Mouse (Mus musculus) hindbrain, embryonic 16.5 days (tissue): ENCODE data around the gene Ccdc162. TPM values are rescaled to one million over a fixed set of nuclear protein-coding genes. Genes with fewer than 3 reads are reported as not detected.

Experiments used
- ATAC-seq: fragments of 200-750 bp; cut with Nextera tagmentation; 2 replicates; pipeline ENCODE4 v1.8.0; 2017; ENCODE audit warnings: moderate TSS enrichment, moderate library complexity
- H3K27ac ChIP-seq: fragments of 300-500 bp; sonication (generic); 2 replicates; pipeline ENCODE4 v1.5.1; 2014; ENCODE audit warnings: low read depth, mild to moderate bottlenecking, control low read depth, low read length, moderate library complexity
- H3K27me3 ChIP-seq: fragments of 300-500 bp; sonication (generic); replicated peaks from 2 replicates; pipeline ENCODE4 v1.6.1; 2014; ENCODE audit warnings: low read length; ENCODE audit not compliant: control insufficient read depth, insufficient read depth
- H3K36me3 ChIP-seq: fragments of 300-500 bp; sonication (generic); 2 replicates; pipeline ENCODE4 v1.6.1; 2014; ENCODE audit warnings: mild to moderate bottlenecking, low read length, moderate library complexity, mixed read lengths; ENCODE audit not compliant: control insufficient read depth, insufficient read depth
- H3K4me1 ChIP-seq: fragments of 300-500 bp; sonication (generic); 2 replicates; pipeline ENCODE4 v1.6.1; 2014; ENCODE audit warnings: low read depth, low read length; ENCODE audit not compliant: control insufficient read depth, insufficient read depth
- H3K4me2 ChIP-seq: fragments of 300-500 bp; sonication (generic); 2 replicates; pipeline ENCODE4 v1.6.1; 2014; ENCODE audit warnings: mild to moderate bottlenecking, low read length, control low read depth, moderate library complexity
- H3K4me3 ChIP-seq: fragments of 300-500 bp; sonication (generic); 2 replicates; pipeline ENCODE4 v1.5.1; 2014; ENCODE audit warnings: mild to moderate bottlenecking, low read length, control low read depth, moderate library complexity
- H3K9ac ChIP-seq: fragments of 300-500 bp; sonication (generic); 2 replicates; pipeline ENCODE4 v1.6.1; 2014; ENCODE audit warnings: low read depth, mild to moderate bottlenecking, control low read depth, low read length, moderate library complexity
- H3K9me3 ChIP-seq: fragments of 300-500 bp; sonication (generic); 2 replicates; pipeline ENCODE4 v1.6.1; 2014; ENCODE audit warnings: mild to moderate bottlenecking, low read length, moderate library complexity; ENCODE audit not compliant: control insufficient read depth
- WGBS: fragments of 180-500 bp; shearing (Covaris S2); extraction: QIAGEN DNeasy Blood & Tissue Kit; methylation state at CpG from one replicate; pipeline ENCODE4 v1.1.7; 2014; 5-methylcytosine and 5-hydroxymethylcytosine counted together
- microRNA-seq: library from miRNA; unstranded; fragments of <30 nt; microRNA quantifications from one replicate; pipeline ENCODE4, GENCODE M21; 2017
- polyA plus RNA-seq: library from polyadenylated mRNA; unstranded; fragments of >200 nt; fragmentation: Nextera tagmentation; extraction: Ambion mirVana; gene quantifications from 2 replicates; pipeline ENCODE4 v1.2.1, GENCODE M21; 2015

Ccdc162 gene
- polyA plus RNA-seq, 1 experiment from 2014 or later = 1.4 TPM

GRCm38 (mm10) chr10:41488877-41489276 is 227.6 kb downstream of the Ccdc162 start:
- no peak for ATAC-seq
- peak overlapping the region; percentile 83 for H3K4me3 ChIP-seq
- H3K4me2 ChIP-seq = peak overlapping the region; percentile 98
- no peaks in the 10 kb centered on the region for H3K27me3 ChIP-seq
- H3K36me3 ChIP-seq = peaks cover 8% of the 10 kb centered on the region; the same call in 1 of the 2 replicates
- no peak overlapping the region for H3K27ac ChIP-seq
- peak overlapping the region; percentile 78 for H3K9ac ChIP-seq
- H3K9me3 ChIP-seq = no peaks in the 10 kb centered on the region
- H3K4me1 ChIP-seq = peaks cover 11% of the 10 kb centered on the region
- 47% methylated on average over 7 of the region's 7 CpGs for WGBS

Small RNAs within 50 kb of the gene (microRNA-seq; reads per million reads assigned to microRNA genes)
- gene Mir3473b = not detected

Other genes with a start within 250 kb of the Ccdc162 start
- 25.9 and 31.0 TPM in 2 replicates for gene Mical1, start 240.3 kb downstream of the Ccdc162 start, polyA plus RNA-seq
- 46.5 and 52.9 TPM in 2 replicates for gene Smpd2, start 226.3 kb downstream of the Ccdc162 start, polyA plus RNA-seq
- gene Ppil6, start 226.2 kb downstream of the Ccdc162 start, polyA plus RNA-seq = 4.5 and 5.3 TPM in 2 replicates
- 57.2 and 62.9 TPM in 2 replicates for gene Cd164, start 197.2 kb downstream of the Ccdc162 start, polyA plus RNA-seq
- 14.3 and 15.7 TPM in 2 replicates for gene Cep57l1, start 93.2 kb upstream of the Ccdc162 start, polyA plus RNA-seq
- gene Sesn1, start 93.3 kb upstream of the Ccdc162 start, polyA plus RNA-seq = 41.0 and 41.2 TPM in 2 replicates